24 mouse cellular contexts compared by ENCODE assay signal in genomic region chr4:90565909-90566308, GRCm38 (mm10).
DNase-seq lines count a peak whose midpoint lies in the region; ATAC-seq lines count a peak whose summit lies in the region.
"Had no signal": no experiment of that assay in that cellular context is flagged by ENCODE, and none has a peak within 500 bp of the region (broad histone marks: within the 10 kb centered on the region; RNA-seq: fewer than 3 reads in every experiment).

No protein-coding gene starts in this region.

- H3K4me3 ChIP-seq in forebrain, embryonic 16.5 days (replicated peaks; ENCODE audit: low read length) = no peak overlapping the region
- H3K4me3 ChIP-seq in forebrain, embryonic 12.5 days (replicated peaks) = no peak overlapping the region
- H3K4me3 ChIP-seq in midbrain, embryonic 14.5 days (replicated peaks; ENCODE audit: low read depth, low read length) = no peak overlapping the region
- no peak overlapping the region for H3K4me3 ChIP-seq in midbrain, embryonic 10.5 days
- H3K4me3 ChIP-seq: embryonic facial prominence, embryonic 12.5 days; embryonic facial prominence, embryonic 15.5 days; forebrain, embryonic 13.5 days; heart, embryonic 12.5 days; heart, embryonic 15.5 days; hindbrain, embryonic 10.5 days had no signal

- H3K9ac ChIP-seq in forebrain, embryonic 16.5 days (replicated peaks; ENCODE audit: low read depth, low read length) = no peak overlapping the region
- no peak overlapping the region for H3K9ac ChIP-seq in forebrain, embryonic 12.5 days
- no peak overlapping the region for H3K9ac ChIP-seq in midbrain, embryonic 14.5 days (replicated peaks; ENCODE audit: low read length)
- H3K9ac ChIP-seq: embryonic facial prominence, embryonic 12.5 days; embryonic facial prominence, embryonic 15.5 days; forebrain, embryonic 13.5 days; heart, embryonic 12.5 days; heart, embryonic 15.5 days; hindbrain, embryonic 14.5 days had no signal

- H3K27me3 ChIP-seq in forebrain, embryonic 16.5 days (replicated peaks; ENCODE audit: control insufficient read depth, insufficient read depth, low read length) = no peaks in the 10 kb centered on the region
- H3K27me3 ChIP-seq in forebrain, embryonic 12.5 days = no peaks in the 10 kb centered on the region
- no peaks in the 10 kb centered on the region for H3K27me3 ChIP-seq in midbrain, embryonic 14.5 days (ENCODE audit: control insufficient read depth, insufficient read depth, low read length)
- no peaks in the 10 kb centered on the region for H3K27me3 ChIP-seq in midbrain, embryonic 10.5 days (ENCODE audit: low read depth, poor library complexity, severe bottlenecking)
- H3K27me3 ChIP-seq: embryonic facial prominence, embryonic 12.5 days; embryonic facial prominence, embryonic 15.5 days; forebrain, embryonic 13.5 days; heart, embryonic 12.5 days; heart, embryonic 15.5 days had no signal

- peak; percentile 33; the same call in 1 of the 2 replicates for ATAC-seq in forebrain, embryonic 16.5 days
- ATAC-seq in forebrain, embryonic 12.5 days (ENCODE audit: low FRiP score) = no peak
- no peak for ATAC-seq in midbrain, embryonic 14.5 days (ENCODE audit: low FRiP score, low TSS enrichment)
- ATAC-seq: activated CD4-positive, CD25-positive, alpha-beta regulatory T cell, adult 4 months; forebrain, embryonic 13.5 days had no signal

- DNase-seq in midbrain, embryonic 14.5 days = peak; percentile 8
- DNase-seq in midbrain, embryonic 10.5 days (ENCODE audit: low spot score) = no peak
- DNase-seq in brain, adult 2 months (ENCODE audit: low read depth, low spot score) = peak; percentile 2
- no peak for DNase-seq in thymus, postnatal 0 days (ENCODE audit: low spot score)
- DNase-seq: adrenal gland, adult 8-10 months; adrenal gland, postnatal 25 days; cerebellum, adult 11 months; cerebellum, adult 2 months; cerebellum, adult 9-11 months; cerebellum, postnatal 25 days; gastrocnemius, postnatal 25 days; heart, adult 18-20 months; heart, postnatal 10 days; heart, postnatal 36 days had no signal

- no peaks in the 10 kb centered on the region for H3K36me3 ChIP-seq in forebrain, embryonic 16.5 days (ENCODE audit: control insufficient read depth, insufficient read depth)
- no peaks in the 10 kb centered on the region for H3K36me3 ChIP-seq in forebrain, embryonic 12.5 days (replicated peaks)
- no peaks in the 10 kb centered on the region for H3K36me3 ChIP-seq in midbrain, embryonic 14.5 days (ENCODE audit: control insufficient read depth, insufficient read depth, low read length)
- H3K36me3 ChIP-seq in midbrain, embryonic 10.5 days = no peaks in the 10 kb centered on the region
- H3K36me3 ChIP-seq: embryonic facial prominence, embryonic 12.5 days; embryonic facial prominence, embryonic 15.5 days; heart, embryonic 12.5 days; heart, embryonic 15.5 days; hindbrain, embryonic 10.5 days had no signal

- H3K27ac ChIP-seq in forebrain, embryonic 16.5 days (ENCODE audit: low read length) = no peak overlapping the region
- no peak overlapping the region for H3K27ac ChIP-seq in forebrain, embryonic 12.5 days
- no peak overlapping the region for H3K27ac ChIP-seq in midbrain, embryonic 14.5 days (replicated peaks; ENCODE audit: low read depth, low read length)
- no peak overlapping the region for H3K27ac ChIP-seq in midbrain, embryonic 10.5 days (replicated peaks)
- H3K27ac ChIP-seq: embryonic facial prominence, embryonic 12.5 days; embryonic facial prominence, embryonic 15.5 days; forebrain, embryonic 13.5 days; heart, embryonic 15.5 days; hindbrain, embryonic 10.5 days; hindbrain, embryonic 14.5 days had no signal

- H3K4me2 ChIP-seq in forebrain, embryonic 16.5 days (ENCODE audit: low read length) = no peak overlapping the region
- H3K4me2 ChIP-seq in forebrain, embryonic 12.5 days = no peak overlapping the region
- H3K4me2 ChIP-seq in midbrain, embryonic 14.5 days (ENCODE audit: low read length) = no peak overlapping the region
- H3K4me2 ChIP-seq: embryonic facial prominence, embryonic 12.5 days; embryonic facial prominence, embryonic 15.5 days; forebrain, embryonic 13.5 days; heart, embryonic 12.5 days; heart, embryonic 15.5 days; hindbrain, embryonic 14.5 days had no signal

- no peaks in the 10 kb centered on the region for H3K4me1 ChIP-seq in forebrain, embryonic 16.5 days (replicated peaks; ENCODE audit: control insufficient read depth, insufficient read depth, low read length)
- H3K4me1 ChIP-seq in forebrain, embryonic 12.5 days = no peaks in the 10 kb centered on the region
- no peaks in the 10 kb centered on the region for H3K4me1 ChIP-seq in midbrain, embryonic 14.5 days (ENCODE audit: control insufficient read depth, insufficient read depth, low read length)
- H3K4me1 ChIP-seq in midbrain, embryonic 10.5 days = 0 out of 2 replicates have a peak, but pooled peaks cover 4% of the 10 kb centered on the region
- H3K4me1 ChIP-seq: embryonic facial prominence, embryonic 12.5 days; embryonic facial prominence, embryonic 15.5 days; forebrain, embryonic 13.5 days; heart, embryonic 12.5 days; heart, embryonic 15.5 days had no signal

- H3K9me3 ChIP-seq in forebrain, embryonic 16.5 days (ENCODE audit: control insufficient read depth, low read length) = no peaks in the 10 kb centered on the region
- H3K9me3 ChIP-seq in forebrain, embryonic 12.5 days = no peaks in the 10 kb centered on the region
- no peaks in the 10 kb centered on the region for H3K9me3 ChIP-seq in midbrain, embryonic 14.5 days (ENCODE audit: control insufficient read depth, low read length)
- no peaks in the 10 kb centered on the region for H3K9me3 ChIP-seq in midbrain, embryonic 10.5 days (replicated peaks)
- H3K9me3 ChIP-seq: embryonic facial prominence, embryonic 12.5 days; embryonic facial prominence, embryonic 15.5 days; forebrain, embryonic 13.5 days; heart, embryonic 12.5 days; heart, embryonic 15.5 days; hindbrain, embryonic 10.5 days had no signal

- WGBS in forebrain, embryonic 16.5 days = 47% methylated on average over 3 of the region's 3 CpGs
- 68% methylated on average over 3 of the region's 3 CpGs for WGBS in forebrain, embryonic 12.5 days
- 62% methylated on average over 3 of the region's 3 CpGs for WGBS in midbrain, embryonic 14.5 days
- 89% methylated on average over 3 of the region's 3 CpGs for WGBS in midbrain, embryonic 10.5 days

Comparison
In these comparisons a context has a peak if more than half of its experiments do, and no peak if none do; other contexts are left out.
1. DNase-seq: peak in midbrain, embryonic 14.5 days (single experiment) and brain, adult 2 months (single experiment); none in midbrain, embryonic 10.5 days (single experiment) and thymus, postnatal 0 days (single experiment).